In the genomic region with DNA sequence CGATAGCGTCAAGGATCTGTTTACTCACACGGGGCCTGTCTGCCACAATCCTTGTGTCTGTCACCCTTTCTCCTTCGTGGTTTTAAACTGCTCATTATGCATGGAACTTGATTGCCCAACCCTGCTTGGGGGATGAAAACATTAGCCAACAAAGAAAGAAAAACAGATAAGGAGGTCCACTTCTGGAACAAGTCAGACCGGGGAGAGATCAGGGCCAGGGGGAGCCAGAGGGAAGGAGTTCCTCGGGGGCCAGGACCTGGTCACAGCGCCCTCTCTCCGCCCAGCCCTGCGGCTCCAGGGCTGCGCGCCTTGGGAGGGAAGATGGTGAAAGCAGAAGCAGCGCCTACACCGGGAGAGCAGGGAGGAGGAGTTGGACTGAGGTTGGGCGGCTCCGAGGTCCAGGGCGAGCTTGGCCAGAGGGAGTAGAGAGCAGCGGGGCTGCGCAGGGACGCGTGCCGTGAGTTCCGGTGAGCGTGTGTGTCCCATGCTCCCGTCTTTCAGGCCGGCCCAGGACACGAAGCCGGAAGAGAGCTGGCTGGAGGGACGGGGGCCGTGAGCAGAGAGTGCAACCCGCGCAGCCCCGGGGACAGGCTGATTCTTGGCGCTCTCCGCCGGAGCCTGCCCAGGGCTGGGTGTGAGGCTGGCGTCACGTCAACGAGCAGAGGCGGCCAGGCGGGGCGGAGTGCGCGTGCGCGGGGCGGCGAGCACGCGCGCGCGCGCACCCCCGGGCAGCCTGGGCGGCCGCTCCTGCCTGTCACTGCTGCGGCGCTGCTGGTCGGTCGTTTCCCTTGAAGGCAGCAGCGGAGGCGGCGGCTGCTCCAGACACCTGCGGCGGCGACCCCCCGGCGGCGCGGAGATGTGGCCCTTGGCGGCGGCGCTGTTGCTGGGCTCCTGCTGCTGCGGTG, we compare ENCODE assay signal across 8 mouse cellular contexts. TPM values are rescaled to one million over a fixed set of nuclear protein-coding genes. Genes with fewer than 3 reads are reported as not detected.
A peak's percentile ranks its signal among the peaks of the same experiment; 100 is the strongest.
DNase-seq lines count a peak whose midpoint lies in the region; ATAC-seq lines count a peak whose summit lies in the region.

No protein-coding gene starts in this region.

- ATAC-seq in intestine, embryonic 14.5 days (replicated peaks; ENCODE audit: low FRiP score, low TSS enrichment, low read depth): peak; percentile 97

- H3K36me3 ChIP-seq in intestine, embryonic 14.5 days (ENCODE audit: control insufficient read depth, insufficient read depth, low read length): no peaks in the 10 kb centered on the region

- DNase-seq in adipocyte (ENCODE audit: low spot score): peak; percentile 96
- DNase-seq in embryo, embryonic 11 days: peak; percentile 90
- peak; percentile 93 for DNase-seq in gastrocnemius, postnatal 25 days
- DNase-seq in intestine, embryonic 14.5 days (ENCODE audit: low spot score): peak; percentile 94
- peak; percentile 89 to 93 for DNase-seq in left cerebral cortex, postnatal 14 days (ENCODE audit: low spot score in 2 of 2)
- DNase-seq in mesoderm, embryonic 11.5 days (ENCODE audit: low read depth, low spot score): peak; percentile 88
- DNase-seq in right cerebral cortex, postnatal 36 days (ENCODE audit: low spot score in 2 of 2): peak; percentile 87
- DNase-seq in yolk sac, embryonic 10.5 days (ENCODE audit: low spot score): peak; percentile 93

- H3K27me3 ChIP-seq in intestine, embryonic 14.5 days (replicated peaks; ENCODE audit: control insufficient read depth, insufficient read depth, low read length): no peaks in the 10 kb centered on the region

- peak overlapping the region; percentile 75 for H3K9ac ChIP-seq in intestine, embryonic 14.5 days (ENCODE audit: low read length)

- H3K4me1 ChIP-seq in intestine, embryonic 14.5 days (replicated peaks; ENCODE audit: control insufficient read depth, insufficient read depth, low read length): peaks cover 15% of the 10 kb centered on the region; the same call in 1 of the 2 replicates

- intact Hi-C loops in left cerebral cortex, postnatal 14 days (cut with DNase I): loop anchor here (5.0 to 10.0 kb wide), 5 partner anchors 90 to 353 kb away; no protein-coding TSS in a partner anchor

- peak overlapping the region; percentile 67 for H3K4me2 ChIP-seq in intestine, embryonic 14.5 days (ENCODE audit: low read length)

- no peaks in the 10 kb centered on the region for H3K9me3 ChIP-seq in intestine, embryonic 14.5 days (ENCODE audit: control insufficient read depth, low read length)

- H3K27ac ChIP-seq in intestine, embryonic 14.5 days (ENCODE audit: low read depth): peak overlapping the region; percentile 96

- WGBS in intestine, embryonic 14.5 days: under 1% methylated on average over 37 of the region's 74 CpGs

- peak overlapping the region; percentile 75 for H3K4me3 ChIP-seq in intestine, embryonic 14.5 days (ENCODE audit: low read depth, low read length)

RNA-seq across cellular contexts. Expression of a gene that starts 54.9 kb away (rescaled TPM):
- 10 to 100 TPM; 23.3 to 28.9 TPM for total RNA-seq in gastrocnemius, postnatal 25 days (2021)
- 68.0 and 74.7 TPM in 2 replicates for polyA plus RNA-seq in intestine, embryonic 14.5 days (2014; fragmentation: Nextera tagmentation; extraction: Ambion mirVana)
- total RNA-seq in left cerebral cortex, postnatal 14 days (2021): 100 to 1,000 TPM; 281 to 288 TPM

Comparison
In these comparisons a context has a peak if more than half of its experiments do, and no peak if none do; other contexts are left out.
1. Peak in every context shown above with its lines: DNase-seq, ATAC-seq, H3K4me3 ChIP-seq and H3K27ac ChIP-seq.
2. RNA of a gene that starts 54.9 kb away (total RNA-seq): 281 to 288 TPM in left cerebral cortex, postnatal 14 days; 23.3 to 28.9 TPM in gastrocnemius, postnatal 25 days; every median in the first group is over 4 times any median in the second.